In genomic region chr6:117326835-117327775, GRCm38 (mm10) we compare ENCODE assay signal across 11 mouse cellular contexts.
A peak's percentile ranks its signal among the peaks of the same experiment; 100 is the strongest.
DNase-seq lines count a peak whose midpoint lies in the region; ATAC-seq lines count a peak whose summit lies in the region.
"Had no signal": no experiment of that assay in that cellular context is flagged by ENCODE, and none has a peak within 500 bp of the region (broad histone marks: within the 10 kb centered on the region; RNA-seq: fewer than 3 reads in every experiment).

No protein-coding gene starts in this region.

- H3K9ac ChIP-seq in neural tube, embryonic 15.5 days (replicated peaks), result no peak overlapping the region
- H3K9ac ChIP-seq in heart, embryonic 15.5 days, result no peak overlapping the region
- H3K9ac ChIP-seq: liver, embryonic 14.5 days had no signal

- ATAC-seq in neural tube, embryonic 15.5 days (ENCODE audit: low FRiP score), result no peak
- peak; percentile 58 for ATAC-seq in heart, embryonic 15.5 days (replicated peaks; ENCODE audit: insufficient number of reproducible peaks, insufficient read depth, low FRiP score, low read depth)
- ATAC-seq in CD4-positive, CD25-positive, alpha-beta regulatory T cell, adult 4 months, result no peak

- 37% methylated on average over 18 of the region's 18 CpGs for WGBS in neural tube, embryonic 15.5 days
- 58% methylated on average over 18 of the region's 18 CpGs for WGBS in heart, embryonic 15.5 days

- H3K4me1 ChIP-seq in neural tube, embryonic 15.5 days, result no peaks in the 10 kb centered on the region; the same call in 1 of the 2 replicates
- peaks cover 47% of the 10 kb centered on the region for H3K4me1 ChIP-seq in heart, embryonic 15.5 days (replicated peaks)

- H3K4me2 ChIP-seq in neural tube, embryonic 15.5 days, result no peak overlapping the region
- H3K4me2 ChIP-seq in heart, embryonic 15.5 days, result no peak overlapping the region

- no peaks in the 10 kb centered on the region for H3K9me3 ChIP-seq in neural tube, embryonic 15.5 days (replicated peaks)
- H3K9me3 ChIP-seq in heart, embryonic 15.5 days (replicated peaks), result no peaks in the 10 kb centered on the region

- peak; percentile 30 for DNase-seq in gastrocnemius, adult 18-20 months (ENCODE audit: low spot score)
- DNase-seq in gastrocnemius, postnatal 10 days, result no peak
- DNase-seq in neural tube, embryonic 10.5 days (ENCODE audit: extremely low spot score, low spot score), result peak; percentile 48
- DNase-seq in frontal cortex, postnatal 14 days (ENCODE audit: low spot score in 2 of 2), result no peak
- no peak for DNase-seq in ovary, postnatal 36 days (ENCODE audit: low spot score)
- DNase-seq: kidney, adult 8-10 months had no signal

- H3K27me3 ChIP-seq in neural tube, embryonic 15.5 days (replicated peaks), result no peaks in the 10 kb centered on the region
- no peaks in the 10 kb centered on the region for H3K27me3 ChIP-seq in heart, embryonic 15.5 days

- H3K36me3 ChIP-seq in neural tube, embryonic 15.5 days, result no peaks in the 10 kb centered on the region
- H3K36me3 ChIP-seq in heart, embryonic 15.5 days, result no peaks in the 10 kb centered on the region

- H3K27ac ChIP-seq in neural tube, embryonic 15.5 days (replicated peaks), result no peak overlapping the region
- peak overlapping the region; percentile 47 for H3K27ac ChIP-seq in heart, embryonic 15.5 days
- H3K27ac ChIP-seq: liver, embryonic 14.5 days had no signal

- H3K4me3 ChIP-seq in neural tube, embryonic 15.5 days (replicated peaks), result no peak overlapping the region
- H3K4me3 ChIP-seq in heart, embryonic 15.5 days, result no peak overlapping the region
- H3K4me3 ChIP-seq: myocyte had no signal

Comparison
In these comparisons a context has a peak if more than half of its experiments do, and no peak if none do; other contexts are left out.
1. DNase-seq: peak in gastrocnemius, adult 18-20 months (single experiment) and neural tube, embryonic 10.5 days (single experiment); none in gastrocnemius, postnatal 10 days (single experiment), frontal cortex, postnatal 14 days (0 of 2) and ovary, postnatal 36 days (single experiment).